Mouse (Mus musculus) heart, postnatal 0 days (tissue): ENCODE results near the gene Commd1. TPM values are rescaled to one million over a fixed set of nuclear protein-coding genes. Genes with fewer than 3 reads are reported as not detected.

Source experiments
- ATAC-seq: fragments of 200-750 bp; cut with Nextera tagmentation; 2 replicates; pipeline ENCODE4 v1.8.0; 2017; ENCODE audit warnings: low read depth, moderate number of reproducible peaks, moderate library complexity; ENCODE audit not compliant: insufficient read depth
- DNase-seq: peaks from one replicate; pipeline ENCODE4 v3.0.0-alpha.2; 2016; ENCODE audit warnings: low spot score
- H3K27ac ChIP-seq: fragments of 300-500 bp; sonication (generic); 2 replicates; pipeline ENCODE4 v1.5.1; 2014; ENCODE audit warnings: low read depth, mild to moderate bottlenecking
- H3K27me3 ChIP-seq: fragments of 300-500 bp; sonication (generic); 2 replicates; pipeline ENCODE4 v1.6.1; 2014; ENCODE audit warnings: low read length, mixed read lengths; ENCODE audit not compliant: control insufficient read depth, insufficient read depth
- H3K36me3 ChIP-seq: fragments of 300-500 bp; sonication (generic); replicated peaks from 2 replicates; pipeline ENCODE4 v1.6.1; 2014; ENCODE audit warnings: low read length, mixed read lengths; ENCODE audit not compliant: control insufficient read depth, insufficient read depth
- H3K4me1 ChIP-seq: fragments of 300-500 bp; sonication (generic); 2 replicates; pipeline ENCODE4 v1.6.1; 2014; ENCODE audit warnings: antibody characterized with exemption; ENCODE audit not compliant: control insufficient read depth, insufficient read depth
- H3K4me2 ChIP-seq: fragments of 300-500 bp; sonication (generic); 2 replicates; pipeline ENCODE4 v1.6.1; 2014; ENCODE audit warnings: low read depth, mild to moderate bottlenecking, low read length, moderate library complexity
- H3K4me3 ChIP-seq: fragments of 300-500 bp; sonication (generic); 2 replicates; pipeline ENCODE4 v1.5.1; 2014; ENCODE audit warnings: low read depth, low read length
- H3K9ac ChIP-seq: fragments of 300-500 bp; sonication (generic); replicated peaks from 2 replicates; pipeline ENCODE4 v1.6.1; 2014; ENCODE audit warnings: low read depth, low read length, mixed read lengths
- H3K9me3 ChIP-seq: fragments of 300-500 bp; sonication (generic); replicated peaks from 2 replicates; pipeline ENCODE4 v1.6.1; 2016; ENCODE audit warnings: low read length; ENCODE audit not compliant: control insufficient read depth
- CTCF ChIP-seq: IDR thresholded peaks from 2 replicates; pipeline ENCODE4 v1.5.1; 2016; ENCODE audit warnings: antibody characterized with exemption, control low read depth, low read depth
- EP300 ChIP-seq: IDR thresholded peaks from 2 replicates; pipeline ENCODE4 v1.6.1; 2016; ENCODE audit warnings: antibody characterized with exemption, low read depth
- WGBS: fragments of 180-500 bp; shearing (Covaris S2); extraction: QIAGEN DNeasy Blood & Tissue Kit; methylation state at CpG from one replicate; pipeline ENCODE4 v1.1.7; 2014; 5-methylcytosine and 5-hydroxymethylcytosine counted together
- polyA plus RNA-seq: library from polyadenylated mRNA; unstranded; fragments of >200 nt; fragmentation: Nextera tagmentation; extraction: Ambion mirVana; gene quantifications from 2 replicates; pipeline ENCODE4 v1.2.1, GENCODE M21; 2015
- total RNA-seq: library from RNA; depleted of rRNA; stranded (reverse); fragments of >200 nt; gene quantifications from 2 replicates; pipeline ENCODE4 v1.2.3, GENCODE M21; 2014; ENCODE audit warnings: low replicate concordance

Gene Commd1
- total and polyA plus RNA-seq, 2 experiments from 2014 or later: 43.5 to 376 TPM

GRCm38 (mm10) chr11:22981543-22981950 lies 635 bp downstream of the Commd1 start:
- peak overlapping the region; percentile 76 for H3K4me3 ChIP-seq
- DNase-seq (no peak), ATAC-seq (peak; percentile 25; the same call in 1 of the 2 replicates)
- H3K4me2 ChIP-seq: peak overlapping the region; percentile 79
- no peak for TF ChIP-seq CTCF
- TF ChIP-seq EP300: no peak
- no peaks in the 10 kb centered on the region for H3K9me3 ChIP-seq
- peak overlapping the region; percentile 95 for H3K27ac ChIP-seq
- H3K9ac ChIP-seq: peak overlapping the region; percentile 73
- no peaks in the 10 kb centered on the region for H3K27me3 ChIP-seq
- WGBS: 2% methylated on average over 12 of the region's 12 CpGs
- H3K36me3 ChIP-seq: peaks cover 11% of the 10 kb centered on the region; the same call in 1 of the 2 replicates
- H3K4me1 ChIP-seq: peaks cover 4% of the 10 kb centered on the region

GRCm38 (mm10) chr11:22981041-22981440 lies 1.1 kb downstream of the Commd1 start:
- H3K27ac ChIP-seq: no peak overlapping the region
- peak overlapping the region; percentile 76 for H3K4me3 ChIP-seq
- no peaks in the 10 kb centered on the region for H3K9me3 ChIP-seq
- H3K9ac ChIP-seq: peak overlapping the region; percentile 73; the same call in 1 of the 2 replicates
- H3K4me2 ChIP-seq: peak overlapping the region; percentile 79
- peaks cover 4% of the 10 kb centered on the region for H3K4me1 ChIP-seq
- H3K27me3 ChIP-seq: no peaks in the 10 kb centered on the region
- no peak for ATAC-seq
- no peak for DNase-seq
- 34% methylated on average over 4 of the region's 4 CpGs for WGBS
- peaks cover 11% of the 10 kb centered on the region; the same call in 1 of the 2 replicates for H3K36me3 ChIP-seq
- TF ChIP-seq EP300 (no peak), CTCF (no peak)

- H3K9ac ChIP-seq: no peak overlapping the region
- no peak overlapping the region for H3K4me2 ChIP-seq
- ATAC-seq (no peak), DNase-seq (no peak)
- no peaks in the 10 kb centered on the region for H3K9me3 ChIP-seq
- peaks cover 13% of the 10 kb centered on the region; the same call in 1 of the 2 replicates for H3K36me3 ChIP-seq
- WGBS: 85% methylated on average over 1 of the region's 1 CpGs
- peaks cover 12% of the 10 kb centered on the region for H3K4me1 ChIP-seq
- no peak overlapping the region for H3K27ac ChIP-seq
- H3K4me3 ChIP-seq: no peak overlapping the region
- no peaks in the 10 kb centered on the region for H3K27me3 ChIP-seq
- no peak for TF ChIP-seq CTCF
- TF ChIP-seq EP300: no peak
These were observed 3.0 kb downstream of the Commd1 start for GRCm38 (mm10) chr11:22979221-22979620.

GRCm38 (mm10) chr11:22978711-22979110 lies 3.5 kb downstream of the Commd1 start:
- Histone ChIP-seq H3K36me3 (peaks cover 18% of the 10 kb centered on the region), H3K4me3 (no peak overlapping the region), H3K27ac (no peak overlapping the region), H3K9me3 (no peaks in the 10 kb centered on the region), H3K27me3 (no peaks in the 10 kb centered on the region), H3K4me2 (no peak overlapping the region), H3K9ac (no peak overlapping the region), H3K4me1 (peaks cover 14% of the 10 kb centered on the region)
- no peak for DNase-seq
- no peak for ATAC-seq
- 76% methylated on average over 1 of the region's 1 CpGs for WGBS
- TF ChIP-seq EP300 (no peak), CTCF (no peak)

GRCm38 (mm10) chr11:22978215-22978614 lies 4.0 kb downstream of the Commd1 start:
- H3K36me3 ChIP-seq: peaks cover 21% of the 10 kb centered on the region
- H3K4me3 ChIP-seq: no peak overlapping the region
- H3K27ac ChIP-seq: no peak overlapping the region
- H3K4me1 ChIP-seq: peaks cover 14% of the 10 kb centered on the region
- ATAC-seq (no peak), DNase-seq (no peak)
- 80% methylated on average over 3 of the region's 3 CpGs for WGBS
- no peaks in the 10 kb centered on the region for H3K9me3 ChIP-seq
- H3K9ac ChIP-seq: no peak overlapping the region
- no peak overlapping the region for H3K4me2 ChIP-seq
- no peak for TF ChIP-seq CTCF
- no peak for TF ChIP-seq EP300
- H3K27me3 ChIP-seq: no peaks in the 10 kb centered on the region

GRCm38 (mm10) chr11:22973599-22973998 lies 8.6 kb downstream of the Commd1 start:
- H3K27me3 ChIP-seq: no peaks in the 10 kb centered on the region
- H3K9me3 ChIP-seq: no peaks in the 10 kb centered on the region
- H3K9ac ChIP-seq: peak overlapping the region; percentile 67
- ATAC-seq (no peak; the same call in 1 of the 2 replicates), DNase-seq (peak; percentile 54)
- WGBS: 53% methylated on average over 14 of the region's 14 CpGs
- H3K4me1 ChIP-seq: peaks cover 10% of the 10 kb centered on the region; the same call in 1 of the 2 replicates
- peak overlapping the region; percentile 62 for H3K4me3 ChIP-seq
- TF ChIP-seq EP300 (no peak), CTCF (no peak)
- H3K36me3 ChIP-seq: peaks cover 17% of the 10 kb centered on the region; the same call in 1 of the 2 replicates
- H3K27ac ChIP-seq: peak overlapping the region; percentile 68
- H3K4me2 ChIP-seq: peak overlapping the region; percentile 68
